Mouse (Mus musculus) CH12.LX (cell line): Measurements from ENCODE around the gene Plxna2.

Source experiments
- BHLHE40 ChIP-seq: IDR thresholded peaks from 2 replicates; pipeline ENCODE4 v1.6.1; 2011; ENCODE audit warnings: mild to moderate bottlenecking, low read depth, low read length, improper control_type of control experiment
- CTCF ChIP-seq, 2 experiments: IDR thresholded peaks in 1 of 2; conservative IDR thresholded peaks in 1 of 2; 2 replicates each; pipeline ENCODE4 v1.5.1; 2011 to 2012; ENCODE audit warnings: low read depth in 2 of 2, low read length in 2 of 2, improper control_type of control experiment in 1 of 2, inconsistent platforms in 1 of 2, mild to moderate bottlenecking in 1 of 2, moderate library complexity in 1 of 2
- E2F4 ChIP-seq: IDR thresholded peaks from 2 replicates; pipeline ENCODE4 v1.6.1; 2011; ENCODE audit warnings: low read depth, low read length, improper control_type of control experiment; ENCODE audit not compliant: insufficient replicate concordance
- MAFK ChIP-seq: IDR thresholded peaks from 2 replicates; pipeline ENCODE4 v1.6.1; 2011; ENCODE audit warnings: low read length, improper control_type of control experiment; ENCODE audit not compliant: insufficient replicate concordance
- MEF2A ChIP-seq: IDR thresholded peaks from 2 replicates; pipeline ENCODE4 v1.6.1; 2014; ENCODE audit warnings: low read depth, mild to moderate bottlenecking, inconsistent platforms, low read length, improper control_type of control experiment, borderline replicate concordance
- PAX5 ChIP-seq: IDR thresholded peaks from 2 replicates; pipeline ENCODE4 v1.6.1; 2012; ENCODE audit warnings: low read length, inconsistent platforms, mixed read lengths
- POLR2A ChIP-seq: IDR thresholded peaks from 2 replicates; pipeline ENCODE4 v1.6.1; 2011; ENCODE audit warnings: low read depth, mild to moderate bottlenecking, improper control_type of control experiment, low read length
- POLR2AphosphoS2 ChIP-seq: IDR thresholded peaks from 2 replicates; pipeline ENCODE4 v1.6.1; 2011; ENCODE audit warnings: low read depth, low read length, improper control_type of control experiment
- TCF12 ChIP-seq: IDR thresholded peaks from 2 replicates; pipeline ENCODE4 v1.6.1; 2014; ENCODE audit warnings: low read depth, mild to moderate bottlenecking, inconsistent platforms, low read length, improper control_type of control experiment
- ZC3H11A ChIP-seq: IDR thresholded peaks from 2 replicates; pipeline ENCODE4 v1.6.1; 2012; ENCODE audit warnings: low read depth, mild to moderate bottlenecking, inconsistent platforms, low read length, improper control_type of control experiment
- ZNF384 ChIP-seq: IDR thresholded peaks from 2 replicates; pipeline ENCODE4 v1.6.1; 2012; ENCODE audit warnings: low read depth, low read length, improper control_type of control experiment, inconsistent platforms

DNA sequence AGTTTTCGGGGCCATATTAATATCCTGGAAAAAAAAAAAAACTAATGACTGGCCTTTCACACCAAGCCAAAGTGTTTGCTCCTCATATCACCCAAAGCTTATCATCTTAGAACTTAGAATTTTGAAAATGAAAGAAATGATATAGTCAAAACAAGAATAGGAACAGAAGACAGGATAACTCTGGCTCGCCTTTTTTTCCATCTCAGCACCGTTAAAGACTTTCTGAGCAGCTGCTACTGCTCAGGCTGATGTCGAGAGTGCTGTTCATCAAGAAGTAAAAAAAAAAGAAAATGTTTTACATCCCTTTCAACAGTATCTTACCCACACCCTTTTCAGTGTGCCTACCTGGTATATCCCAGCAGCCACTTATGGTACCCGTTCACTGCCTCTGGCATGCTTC lies 196.2 kb downstream of the Plxna2 start:
- TF ChIP-seq POLR2A, result no peak
- TF ChIP-seq CTCF (conservative IDR thresholded peaks at IDR 0.05 in 1 of 2, IDR thresholded peaks at IDR 0.05 in 1 of 2; ENCODE audit: low read depth in 2 of 2, low read length in 2 of 2), result no peak
- no peak for TF ChIP-seq PAX5
- no peak for TF ChIP-seq MEF2A
- TF ChIP-seq E2F4, result no peak
- no peak for TF ChIP-seq TCF12
- 0 out of 2 replicates have a peak, but pooled peaks have one; percentile 21 for TF ChIP-seq BHLHE40
- TF ChIP-seq POLR2AphosphoS2, result no peak
- peak; percentile 71 for TF ChIP-seq ZNF384
- no peak for TF ChIP-seq ZC3H11A
- TF ChIP-seq MAFK, result no peak
